Mouse (Mus musculus) forebrain, embryonic 11.5 days (tissue): ENCODE results near the gene Bcl2l11. TPM values are rescaled to one million over a fixed set of nuclear protein-coding genes. Genes with fewer than 3 reads are reported as not detected.

ENCODE experiments used
- ATAC-seq: fragments of 200-750 bp; cut with Nextera tagmentation; replicated peaks from 2 replicates; pipeline ENCODE4 v1.8.0; 2017; ENCODE audit warnings: moderate TSS enrichment; ENCODE audit not compliant: low FRiP score
- DNase-seq: peaks from one replicate; pipeline ENCODE4 v3.0.0-alpha.2; 2017; ENCODE audit warnings: low spot score
- H3K27ac ChIP-seq: fragments of 300-500 bp; sonication (generic); 2 replicates; pipeline ENCODE4 v1.5.1; 2014; ENCODE audit warnings: low read depth, low read length
- H3K27me3 ChIP-seq: fragments of 300-500 bp; sonication (generic); 2 replicates; pipeline ENCODE4 v1.6.1; 2014; ENCODE audit warnings: mild to moderate bottlenecking, low read length, mixed read lengths; ENCODE audit not compliant: control insufficient read depth, insufficient read depth
- H3K36me3 ChIP-seq: fragments of 300-500 bp; sonication (generic); 2 replicates; pipeline ENCODE4 v1.6.1; 2014; ENCODE audit warnings: mild to moderate bottlenecking, low read length, moderate library complexity, mixed read lengths; ENCODE audit not compliant: control insufficient read depth, insufficient read depth
- H3K4me1 ChIP-seq: fragments of 300-500 bp; sonication (generic); replicated peaks from 2 replicates; pipeline ENCODE4 v1.6.1; 2014; ENCODE audit warnings: low read length, mixed read lengths; ENCODE audit not compliant: control insufficient read depth, insufficient read depth
- H3K4me2 ChIP-seq: fragments of 300-500 bp; sonication (generic); 2 replicates; pipeline ENCODE4 v1.6.1; 2014; ENCODE audit warnings: low read depth, mild to moderate bottlenecking, low read length, moderate library complexity, mixed read lengths; ENCODE audit not compliant: severe bottlenecking
- H3K4me3 ChIP-seq: fragments of 300-500 bp; sonication (generic); 2 replicates; pipeline ENCODE4 v1.5.1; 2014; ENCODE audit warnings: low read depth, low read length
- H3K9ac ChIP-seq: fragments of 300-500 bp; sonication (generic); 2 replicates; pipeline ENCODE4 v1.6.1; 2014; ENCODE audit warnings: low read length
- H3K9me3 ChIP-seq: fragments of 300-500 bp; sonication (generic); 2 replicates; pipeline ENCODE4 v1.6.1; 2016; ENCODE audit warnings: low read length, mixed read lengths; ENCODE audit not compliant: control insufficient read depth
- WGBS: fragments of 180-500 bp; shearing (Covaris S2); extraction: QIAGEN DNeasy Blood & Tissue Kit; methylation state at CpG from one replicate; pipeline ENCODE4 v1.1.7; 2014; 5-methylcytosine and 5-hydroxymethylcytosine counted together
- polyA plus RNA-seq: library from polyadenylated mRNA; unstranded; fragments of >200 nt; fragmentation: Nextera tagmentation; extraction: Ambion mirVana; gene quantifications from 2 replicates; pipeline ENCODE4 v1.2.1, GENCODE M21; 2014

The Bcl2l11 gene
- polyA plus RNA-seq, 1 experiment from 2014 or later = 17.7 TPM

GRCm38 (mm10) chr2:128155412-128156066 is 29.7 kb downstream of the Bcl2l11 start:
- Histone ChIP-seq H3K4me3 (no peak overlapping the region), H3K4me2 (no peak overlapping the region), H3K27ac (no peak overlapping the region), H3K9ac (no peak overlapping the region), H3K27me3 (no peaks in the 10 kb centered on the region), H3K9me3 (no peaks in the 10 kb centered on the region), H3K4me1 (peaks cover 3% of the 10 kb centered on the region; the same call in 1 of the 2 replicates), H3K36me3 (no peaks in the 10 kb centered on the region)
- no peak for ATAC-seq
- WGBS = 94% methylated on average over 13 of the region's 13 CpGs
- no peak for DNase-seq

DNA sequence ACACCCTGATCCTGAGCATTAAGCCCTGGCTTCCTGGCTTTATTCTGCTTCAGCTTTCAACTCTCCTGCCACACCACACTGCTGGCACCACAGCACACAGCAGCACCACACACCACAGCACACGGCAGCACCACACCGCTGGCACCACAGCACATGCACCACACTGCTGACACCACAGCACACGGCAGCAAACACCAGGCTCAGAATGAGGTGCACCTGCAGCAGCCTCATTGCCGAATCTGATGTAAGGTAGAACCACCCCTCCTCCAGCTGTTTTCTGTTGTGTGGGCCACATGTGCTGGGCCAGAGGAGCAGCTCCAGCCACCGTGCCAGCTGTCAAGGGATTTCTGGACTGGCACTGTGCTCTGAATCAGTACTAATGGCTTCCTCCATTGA is 30.2 kb downstream of the Bcl2l11 start:
- no peaks in the 10 kb centered on the region for H3K9me3 ChIP-seq
- no peaks in the 10 kb centered on the region for H3K36me3 ChIP-seq
- WGBS = 74% methylated on average over 5 of the region's 5 CpGs
- no peak for DNase-seq
- H3K27ac ChIP-seq = no peak overlapping the region
- ATAC-seq = no peak
- no peak overlapping the region for H3K4me3 ChIP-seq
- no peak overlapping the region for H3K4me2 ChIP-seq
- H3K27me3 ChIP-seq = no peaks in the 10 kb centered on the region
- no peak overlapping the region for H3K9ac ChIP-seq
- peaks cover 3% of the 10 kb centered on the region; the same call in 1 of the 2 replicates for H3K4me1 ChIP-seq

GRCm38 (mm10) chr2:128156557-128157412 is 30.9 kb downstream of the Bcl2l11 start:
- no peak for ATAC-seq

DNA sequence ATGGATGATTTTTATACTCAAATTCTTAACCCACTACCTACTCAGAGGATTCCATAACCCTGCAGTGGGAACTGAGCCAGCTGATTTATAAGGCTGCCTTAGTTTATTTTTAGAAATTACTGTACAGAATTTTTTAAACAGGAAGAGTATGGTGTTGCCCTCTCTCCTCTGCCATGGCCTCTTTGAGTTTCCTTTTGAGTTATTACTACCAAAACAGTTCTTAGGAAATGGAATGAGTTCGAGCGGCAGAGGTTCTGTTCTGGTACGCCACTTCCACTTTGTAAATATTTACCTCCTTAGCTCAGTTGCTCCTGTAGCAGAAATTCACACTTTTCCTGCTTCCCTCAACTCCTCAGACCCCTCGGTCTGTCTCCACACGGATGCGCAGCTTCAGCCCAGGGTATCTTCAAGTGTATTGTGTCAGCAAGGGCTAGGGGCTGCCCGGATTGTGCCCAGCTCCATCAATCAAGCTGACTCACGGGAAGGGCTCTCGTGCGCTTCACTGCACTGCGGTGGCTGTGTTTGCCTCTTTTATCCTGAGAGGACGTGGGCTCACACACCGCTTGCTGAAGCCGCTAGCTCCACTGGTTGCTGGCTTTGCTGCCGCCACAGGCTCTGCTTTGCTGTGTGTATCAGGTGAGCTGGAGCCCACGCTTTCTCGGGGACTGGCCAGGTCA is 33.0 kb downstream of the Bcl2l11 start:
- no peak for DNase-seq
- Histone ChIP-seq H3K4me3 (no peak overlapping the region), H3K27me3 (no peaks in the 10 kb centered on the region), H3K9ac (no peak overlapping the region), H3K4me2 (no peak overlapping the region), H3K36me3 (no peaks in the 10 kb centered on the region), H3K9me3 (no peaks in the 10 kb centered on the region), H3K4me1 (no peaks in the 10 kb centered on the region), H3K27ac (no peak overlapping the region)
- WGBS = 71% methylated on average over 17 of the region's 17 CpGs
- no peak for ATAC-seq

More at GRCm38 (mm10) chr2:128156557-128157412, 30.9 kb downstream of the Bcl2l11 start:
- DNase-seq = no peak
- no peak overlapping the region for H3K9ac ChIP-seq
- H3K4me3 ChIP-seq = no peak overlapping the region
- no peaks in the 10 kb centered on the region for H3K36me3 ChIP-seq
- H3K4me2 ChIP-seq = no peak overlapping the region
- H3K4me1 ChIP-seq = peaks cover 3% of the 10 kb centered on the region; the same call in 1 of the 2 replicates
- no peak overlapping the region for H3K27ac ChIP-seq
- 76% methylated on average over 12 of the region's 12 CpGs for WGBS
- H3K27me3 ChIP-seq = no peaks in the 10 kb centered on the region
- H3K9me3 ChIP-seq = no peaks in the 10 kb centered on the region

- Histone ChIP-seq H3K27ac (no peak overlapping the region), H3K36me3 (no peaks in the 10 kb centered on the region), H3K27me3 (no peaks in the 10 kb centered on the region), H3K4me3 (no peak overlapping the region), H3K4me1 (no peaks in the 10 kb centered on the region), H3K9ac (no peak overlapping the region), H3K9me3 (no peaks in the 10 kb centered on the region), H3K4me2 (no peak overlapping the region)
- ATAC-seq = no peak
- no peak for DNase-seq
- 84% methylated on average over 7 of the region's 7 CpGs for WGBS
Observed at GRCm38 (mm10) chr2:128159619-128160125, 33.8 kb downstream of the Bcl2l11 start.

GRCm38 (mm10) chr2:128163177-128163576 is 37.3 kb downstream of the Bcl2l11 start:
- no peaks in the 10 kb centered on the region for H3K4me1 ChIP-seq
- WGBS = 89% methylated on average over 8 of the region's 8 CpGs
- no peaks in the 10 kb centered on the region for H3K27me3 ChIP-seq
- H3K9ac ChIP-seq = no peak overlapping the region
- no peak overlapping the region for H3K27ac ChIP-seq
- no peaks in the 10 kb centered on the region for H3K36me3 ChIP-seq
- H3K4me3 ChIP-seq = no peak overlapping the region
- H3K4me2 ChIP-seq = no peak overlapping the region
- no peak for ATAC-seq
- no peaks in the 10 kb centered on the region for H3K9me3 ChIP-seq
- no peak for DNase-seq

DNA sequence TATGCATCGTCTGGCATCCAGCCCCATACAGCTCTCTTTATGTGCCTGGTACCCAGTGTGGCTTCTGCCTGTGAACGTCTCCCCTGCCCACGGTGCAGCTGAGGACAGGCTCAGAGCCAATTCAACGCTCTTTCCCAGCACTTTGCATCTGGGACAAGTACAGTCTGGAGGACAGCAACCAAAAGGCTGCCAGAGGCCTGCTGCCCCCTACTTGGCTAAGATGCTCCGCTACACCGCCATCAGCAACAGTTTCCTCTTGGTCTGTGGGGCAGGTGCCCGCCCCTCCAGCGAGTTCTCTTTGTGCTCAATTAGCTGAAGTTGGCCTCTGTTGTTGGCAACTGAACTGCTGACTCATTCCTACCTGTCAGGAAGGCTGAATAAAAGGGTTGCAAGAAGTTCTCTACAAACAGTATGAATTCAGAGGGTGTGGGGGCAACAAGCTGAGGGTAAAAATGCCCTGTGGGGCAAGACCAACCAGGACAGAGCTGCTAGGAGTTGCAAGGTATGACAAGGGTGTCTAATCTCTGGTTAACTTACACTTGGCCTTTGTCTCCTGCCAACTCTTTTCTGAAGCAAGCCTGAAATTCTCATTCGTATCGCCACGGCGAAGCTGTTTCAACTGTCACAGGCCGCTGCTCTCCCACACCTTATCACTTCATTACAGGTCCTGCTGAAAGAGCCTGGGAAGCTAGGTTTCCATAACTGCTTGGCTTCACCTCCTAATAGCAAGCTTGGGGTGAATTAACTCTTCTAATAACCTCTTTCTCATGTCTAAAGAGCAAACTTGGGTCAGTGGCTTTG is 41.0 kb downstream of the Bcl2l11 start:
- ATAC-seq = no peak
- Histone ChIP-seq H3K27ac (no peak overlapping the region), H3K27me3 (no peaks in the 10 kb centered on the region), H3K4me1 (no peaks in the 10 kb centered on the region), H3K4me2 (no peak overlapping the region), H3K9me3 (no peaks in the 10 kb centered on the region), H3K36me3 (no peaks in the 10 kb centered on the region), H3K4me3 (no peak overlapping the region), H3K9ac (no peak overlapping the region)
- no peak for DNase-seq
- WGBS = 69% methylated on average over 13 of the region's 13 CpGs

GRCm38 (mm10) chr2:128167930-128168329 is 42.1 kb downstream of the Bcl2l11 start:
- Histone ChIP-seq H3K27ac (no peak overlapping the region), H3K4me3 (no peak overlapping the region), H3K4me1 (no peaks in the 10 kb centered on the region), H3K9ac (no peak overlapping the region), H3K27me3 (no peaks in the 10 kb centered on the region), H3K4me2 (no peak overlapping the region), H3K9me3 (no peaks in the 10 kb centered on the region), H3K36me3 (no peaks in the 10 kb centered on the region)
- DNase-seq (no peak), ATAC-seq (no peak)
- 96% methylated on average over 12 of the region's 12 CpGs for WGBS
